Mouse (Mus musculus): ENCODE results near the gene Slc39a11. TPM values are rescaled to one million over a fixed set of nuclear protein-coding genes. Genes with fewer than 3 reads are reported as not detected.

Slc39a11 gene
- total RNA-seq, 2 experiments from 2014 or later = 13.6 to 15.9 TPM

DNA sequence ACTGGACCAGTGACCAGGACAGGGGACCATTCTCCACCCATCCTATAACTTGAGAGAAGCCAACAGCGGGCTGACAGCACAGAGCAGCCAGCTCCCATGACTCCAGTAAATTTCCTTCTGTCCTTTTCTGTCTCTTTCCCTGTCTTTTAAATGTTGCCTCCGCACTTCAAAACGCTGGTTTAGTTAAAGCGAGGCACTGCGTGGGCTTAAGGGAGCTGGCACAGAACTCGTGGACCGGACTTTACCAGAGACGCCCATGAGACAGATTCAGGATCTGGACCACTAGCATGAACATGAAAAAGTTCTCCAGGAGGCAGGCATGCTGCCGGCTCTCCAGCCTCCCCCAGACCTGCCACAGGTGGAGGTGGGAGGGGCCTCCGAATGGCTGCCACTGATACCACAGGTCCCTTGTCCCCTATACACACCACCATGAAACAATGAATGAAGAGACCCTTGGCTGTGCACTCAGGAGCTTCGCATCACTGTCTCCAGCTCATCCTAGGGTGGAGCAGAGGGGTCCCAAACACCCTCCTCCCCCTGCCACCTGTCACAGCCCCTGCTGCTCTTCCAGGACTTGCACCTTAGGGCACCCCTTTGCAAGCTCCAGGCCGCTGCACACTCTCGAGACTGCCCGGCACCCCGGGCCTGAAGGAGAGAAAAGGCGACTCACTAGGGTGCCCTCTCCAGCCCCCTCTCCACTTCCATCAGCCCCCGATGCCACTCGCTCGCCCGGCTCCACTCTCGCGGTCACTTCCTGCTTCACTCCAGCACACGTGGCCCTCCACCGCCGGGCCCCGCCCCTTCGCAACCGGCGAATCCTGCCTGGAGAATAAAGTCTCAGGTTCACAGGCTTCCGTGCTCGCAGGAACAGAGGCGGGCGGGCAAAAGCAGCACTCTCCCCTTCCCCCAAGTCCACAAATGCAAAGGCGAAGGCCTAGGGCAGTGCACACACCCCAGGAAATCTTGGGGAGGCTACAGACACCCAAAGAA is 84.6 kb downstream of the Slc39a11 start:
- DNase-seq (ENCODE audit: low spot score in 2 of 2) = peak; percentile 72 to 76
- intact Hi-C loops (cut with DNase I) = loop anchor here (5.0 kb wide), 1 partner anchor 52 kb away; the partner anchor contains the start of gene Sstr2

DNA sequence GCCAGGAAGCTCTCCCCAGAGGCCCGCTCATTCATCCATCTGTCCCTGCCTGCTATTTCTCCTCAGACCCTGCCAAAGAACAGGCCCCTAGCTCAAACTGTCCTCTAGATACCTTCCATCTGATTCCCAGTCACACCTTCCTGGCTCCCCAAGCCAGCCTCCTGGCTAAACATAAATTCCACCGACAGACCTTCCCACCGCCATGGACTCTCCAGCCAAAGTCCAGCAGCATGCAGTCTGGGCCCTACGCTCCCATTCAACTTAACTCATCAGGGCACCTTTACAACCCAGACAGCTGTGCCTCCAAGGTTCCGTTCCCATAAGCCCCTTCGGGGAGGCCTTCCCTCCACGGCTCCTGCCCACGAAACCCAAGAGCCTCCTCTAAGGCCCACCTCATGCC is 87.6 kb downstream of the Slc39a11 start:
- intact Hi-C loops (cut with DNase I) = no loop called here

DNA sequence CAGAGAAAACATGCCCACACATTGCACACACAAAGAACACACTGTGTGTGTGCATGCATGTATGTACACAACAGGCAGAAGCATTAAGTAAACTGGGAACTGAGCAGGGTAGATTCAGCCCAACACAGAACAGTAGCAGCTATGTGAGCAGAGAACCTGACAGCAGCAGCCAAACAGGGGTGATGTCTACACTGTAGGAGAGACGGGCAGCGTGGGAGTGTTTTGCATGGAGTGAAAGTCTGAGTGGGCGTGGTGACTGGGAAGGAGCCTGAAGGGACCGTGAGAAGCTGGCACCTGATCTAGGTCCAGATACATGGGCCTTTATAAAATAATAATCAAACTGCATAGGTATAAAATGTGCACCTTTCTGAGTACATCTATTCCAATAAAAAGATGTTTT is 89.7 kb downstream of the Slc39a11 start:
- intact Hi-C loops (cut with DNase I) = no loop called here
- DNase-seq (ENCODE audit: low spot score in 2 of 2) = peak; percentile 31 to 45

More for the DNA sequence above, 87.6 kb downstream of the Slc39a11 start:
- no peak for DNase-seq (ENCODE audit: low spot score in 2 of 2)

DNA sequence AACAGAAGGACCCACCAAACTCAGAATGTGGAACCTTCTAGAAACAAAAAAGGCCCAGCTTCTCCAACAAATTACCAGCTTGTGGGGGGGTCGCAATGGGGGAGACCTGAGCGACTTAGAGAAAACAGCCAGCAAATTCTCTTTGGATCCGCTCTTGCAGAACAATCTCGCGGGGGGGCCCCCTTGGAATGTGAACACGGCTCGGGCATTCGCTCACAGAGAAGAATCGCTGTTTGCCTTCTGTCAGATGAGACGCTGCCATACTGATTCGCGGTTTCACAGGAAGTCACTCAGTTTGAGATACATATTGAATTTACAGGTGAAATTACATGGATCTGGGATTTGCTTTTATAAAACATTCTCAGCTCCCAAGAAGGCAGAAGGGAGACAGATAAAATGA is 91.4 kb downstream of the Slc39a11 start:
- no peak for DNase-seq (ENCODE audit: low spot score in 2 of 2)
- intact Hi-C loops (cut with DNase I) = no loop called here

DNA sequence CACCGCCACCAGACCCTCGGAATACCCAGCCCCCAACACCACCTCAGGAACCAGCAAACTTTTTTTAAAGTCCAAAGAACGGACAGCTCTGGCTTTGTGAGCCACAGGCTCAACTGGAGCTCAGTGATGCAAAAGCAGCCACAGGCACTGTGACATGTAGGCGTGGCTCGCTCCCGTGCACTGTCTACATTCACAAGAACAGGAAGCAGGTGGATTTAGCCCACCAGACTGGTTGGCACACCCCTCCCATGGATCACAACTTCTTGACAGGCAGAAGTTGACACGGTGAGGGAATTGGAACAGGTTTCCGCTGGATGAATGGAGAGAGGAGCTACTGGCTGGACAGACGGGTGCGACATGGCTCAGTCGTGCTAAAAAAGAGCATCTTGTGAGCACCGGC is 93.7 kb downstream of the Slc39a11 start:
- DNase-seq (ENCODE audit: low spot score in 2 of 2) = no peak
- intact Hi-C loops (cut with DNase I) = no loop called here

DNA sequence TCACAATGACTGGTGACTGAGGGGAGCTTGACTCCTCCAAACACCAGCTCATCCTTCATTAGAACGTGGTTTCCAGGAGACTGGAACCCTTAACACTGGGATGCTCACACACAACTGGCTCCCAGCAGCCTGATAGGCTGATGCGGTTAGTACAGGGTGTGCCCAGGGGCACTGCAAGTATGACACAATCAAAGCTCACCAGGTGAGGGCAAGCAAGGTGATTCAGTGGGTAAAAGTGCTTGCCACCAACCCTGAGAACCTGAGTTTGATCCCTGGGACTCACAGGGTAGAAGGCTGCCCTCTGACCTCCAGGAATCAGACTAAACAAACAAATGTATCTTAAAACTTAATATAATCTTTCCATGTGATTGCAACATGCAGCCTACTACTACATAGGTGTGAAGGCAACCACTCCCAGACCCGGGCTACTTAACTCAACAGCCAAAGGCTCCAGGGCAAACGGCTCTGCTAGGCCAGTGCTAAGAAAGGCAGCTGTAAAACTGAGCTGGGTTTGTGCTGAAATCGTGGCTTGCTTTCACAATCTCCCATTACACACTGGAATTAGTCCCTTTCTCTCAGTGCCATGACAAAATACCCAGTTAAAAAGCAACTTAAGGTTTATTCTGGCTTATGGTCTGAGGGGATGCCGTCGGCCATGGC is 95.0 kb downstream of the Slc39a11 start:
- intact Hi-C loops (cut with DNase I) = no loop called here
- no peak for DNase-seq (ENCODE audit: low spot score in 2 of 2)

DNA sequence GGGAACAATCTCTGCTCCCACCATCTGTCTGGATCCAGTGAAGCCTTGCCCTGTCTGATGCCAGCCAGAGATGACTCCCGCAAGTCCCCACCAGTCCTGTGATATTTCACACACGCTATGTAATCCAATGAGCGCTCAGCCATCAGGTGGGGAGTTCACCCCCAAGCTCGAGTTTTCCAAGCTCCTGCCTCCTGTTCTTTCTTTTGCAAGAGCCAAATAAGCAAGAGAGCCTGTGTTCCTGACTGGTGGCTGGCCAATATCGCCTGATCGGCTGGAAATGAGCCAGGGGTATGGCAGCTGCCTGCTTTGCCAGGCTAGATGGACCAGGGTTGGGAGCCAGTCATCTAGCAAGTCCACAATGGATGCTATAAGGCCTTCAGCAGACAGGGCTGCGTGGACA is 95.7 kb downstream of the Slc39a11 start:
- intact Hi-C loops (cut with DNase I) = no loop called here
- DNase-seq (ENCODE audit: low spot score in 2 of 2) = no peak

DNA sequence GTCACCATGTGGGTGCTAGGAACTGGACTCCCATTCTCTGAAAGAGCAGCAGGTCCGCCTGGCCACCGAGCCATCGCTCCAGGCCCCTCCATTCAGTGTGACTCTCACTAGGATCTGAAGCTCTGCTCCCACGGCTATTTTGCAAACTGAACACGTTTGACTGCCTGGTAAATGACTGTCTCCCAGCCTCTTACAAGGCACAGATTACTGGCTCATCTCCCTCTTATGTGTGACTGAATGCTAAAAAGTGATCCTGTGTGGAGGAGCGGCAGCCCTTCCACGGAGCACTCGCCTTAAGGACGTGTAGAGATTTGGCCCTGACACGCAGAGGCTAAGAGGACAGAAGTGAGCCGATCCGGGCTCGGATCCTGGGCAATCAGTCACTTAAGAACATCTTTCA is 96.3 kb downstream of the Slc39a11 start:
- peak; percentile 12 to 34 for DNase-seq (ENCODE audit: low spot score in 2 of 2)
- intact Hi-C loops (cut with DNase I) = no loop called here

DNA sequence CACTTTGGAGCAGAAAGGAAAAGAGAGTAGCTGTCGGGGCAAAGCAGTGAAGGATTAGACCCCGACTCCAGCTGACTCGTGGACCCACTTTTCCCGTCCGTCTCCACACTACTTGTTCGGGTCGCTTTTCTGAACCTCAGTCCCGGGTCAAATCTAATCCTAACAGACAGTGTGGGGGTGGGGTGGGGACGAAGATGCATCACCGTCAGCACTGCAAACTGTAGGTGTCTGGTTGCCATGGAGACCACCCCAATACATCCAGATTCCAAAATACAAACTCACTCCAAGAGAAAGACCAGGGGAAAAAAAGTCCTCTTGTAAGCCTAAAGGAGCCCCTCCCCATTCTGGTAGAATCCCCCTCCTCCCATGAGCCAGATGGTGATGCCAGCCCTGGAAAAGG is 97.3 kb downstream of the Slc39a11 start:
- DNase-seq (ENCODE audit: low spot score in 2 of 2) = no peak

DNA sequence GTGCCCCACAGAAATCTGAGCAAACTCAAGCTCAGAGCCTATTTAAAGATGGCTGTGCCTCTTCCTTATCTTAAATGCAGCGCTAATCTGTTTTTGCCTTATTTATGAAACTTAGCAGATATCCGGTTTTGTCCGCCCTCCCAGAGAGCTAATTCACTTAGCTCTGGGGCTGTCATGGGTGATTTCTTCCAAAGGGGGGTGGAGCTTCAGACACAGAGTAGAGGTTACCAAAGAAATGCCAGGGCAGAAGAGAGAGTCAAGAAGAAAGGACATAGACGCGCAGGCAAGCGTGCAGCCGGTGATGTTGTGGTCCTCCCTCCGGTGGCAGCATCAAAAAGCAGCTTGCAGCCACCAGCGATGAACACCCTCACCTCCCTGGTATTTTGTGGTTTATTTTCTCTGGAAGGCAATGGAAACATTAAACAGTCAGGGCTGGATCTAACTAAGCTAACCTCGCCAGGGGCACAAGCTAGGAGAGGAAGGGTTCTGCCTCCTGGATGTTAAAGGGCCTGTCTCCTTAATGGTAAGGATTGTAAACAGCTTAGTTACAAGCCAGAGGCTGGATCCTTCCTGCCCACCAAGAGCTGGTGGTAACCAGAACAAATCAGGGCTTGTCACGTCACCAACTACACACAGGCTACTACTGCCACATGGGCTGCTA is 103.5 kb downstream of the Slc39a11 start:
- DNase-seq (ENCODE audit: low spot score in 2 of 2) = no peak
- intact Hi-C loops (cut with DNase I) = no loop called here

More for the DNA sequence above, 97.3 kb downstream of the Slc39a11 start:
- intact Hi-C loops (cut with DNase I) = no loop called here

DNA sequence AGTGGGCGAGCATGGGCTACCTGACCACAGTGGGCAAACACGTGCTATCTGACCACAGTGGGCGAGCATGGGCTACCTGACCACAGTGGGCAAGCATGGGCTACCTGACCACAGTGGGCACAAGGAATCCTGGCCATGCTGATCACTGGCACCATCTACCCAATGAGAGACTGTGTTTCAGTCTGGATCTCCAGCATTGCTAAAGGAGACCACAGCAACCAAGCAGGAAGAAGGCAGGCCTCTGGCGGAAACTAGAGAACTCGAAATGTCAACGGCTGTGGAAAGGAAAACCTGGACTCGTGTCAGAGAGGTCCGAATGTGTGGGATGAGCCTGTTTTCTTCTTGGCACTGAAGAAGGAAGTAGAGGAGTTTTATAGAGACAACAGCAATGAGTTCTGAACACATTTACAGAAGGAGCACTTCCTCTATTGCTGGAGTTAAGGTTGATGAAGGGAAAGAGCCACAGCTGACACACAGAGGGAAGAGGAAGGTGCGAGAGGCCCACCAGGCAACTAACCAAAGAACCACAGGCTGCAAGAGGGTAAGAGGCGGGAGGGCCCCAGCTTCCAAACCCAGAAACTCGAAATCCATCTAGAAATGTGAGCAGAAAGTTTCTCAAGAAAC is 105.8 kb downstream of the Slc39a11 start:
- DNase-seq (ENCODE audit: low spot score in 2 of 2) = no peak
- intact Hi-C loops (cut with DNase I) = no loop called here

DNA sequence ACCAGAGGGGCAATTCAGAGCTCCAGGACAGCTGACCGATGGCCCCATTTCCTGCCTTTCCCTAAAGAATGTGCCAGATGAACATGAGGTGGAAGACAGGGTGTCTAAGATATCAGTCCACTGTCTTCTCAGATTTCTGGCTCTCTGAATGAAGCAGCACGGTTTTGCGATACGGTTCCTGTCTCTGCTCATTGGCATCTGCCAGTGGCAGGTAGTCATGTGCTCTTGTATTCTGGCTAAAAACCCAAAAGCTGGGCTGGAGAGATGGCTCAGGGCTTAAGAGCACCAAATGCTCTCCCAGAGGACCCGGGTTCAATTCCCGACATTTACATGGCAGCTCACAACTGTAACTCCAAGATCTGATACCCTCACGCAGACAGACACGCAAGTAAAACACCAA is 108.8 kb downstream of the Slc39a11 start:
- intact Hi-C loops (cut with DNase I) = no loop called here
- no peak for DNase-seq (ENCODE audit: low spot score in 2 of 2)

DNA sequence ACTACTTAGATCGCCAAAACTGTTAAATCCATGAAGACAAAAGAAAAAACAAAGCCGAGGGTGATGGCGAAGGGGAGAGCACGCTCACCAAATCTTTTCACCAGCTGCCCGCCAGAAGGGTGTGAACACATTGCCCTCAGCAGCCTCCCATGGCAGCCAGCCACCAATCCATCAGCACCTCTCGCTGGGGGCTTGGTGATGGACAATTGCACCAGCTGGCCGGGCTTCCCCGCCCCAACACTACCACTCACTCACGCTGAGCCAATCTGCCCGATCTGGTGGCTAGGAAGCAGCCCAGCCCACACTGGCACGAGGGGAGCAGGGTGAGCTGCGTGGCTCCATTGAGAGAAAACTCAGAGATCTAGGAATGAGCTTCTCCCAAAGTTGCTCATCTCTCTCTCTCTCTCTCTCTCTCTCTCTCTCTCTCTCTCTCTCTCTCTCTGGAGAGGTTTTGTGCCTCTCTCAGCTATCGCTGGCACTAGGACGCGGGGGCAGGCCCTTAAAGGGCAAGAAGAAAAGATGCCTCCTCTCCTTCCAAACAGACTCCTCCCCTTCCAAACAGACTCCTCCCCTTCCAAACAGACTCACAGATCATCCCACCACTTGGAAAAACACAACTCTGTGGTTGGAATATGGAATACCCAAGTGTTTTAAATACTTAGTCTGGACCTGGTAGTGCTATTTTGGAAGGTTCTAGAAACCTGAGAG is 110.2 kb downstream of the Slc39a11 start:
- DNase-seq (ENCODE audit: low spot score in 2 of 2) = peak; percentile 28 to 52
- intact Hi-C loops (cut with DNase I) = no loop called here

DNA sequence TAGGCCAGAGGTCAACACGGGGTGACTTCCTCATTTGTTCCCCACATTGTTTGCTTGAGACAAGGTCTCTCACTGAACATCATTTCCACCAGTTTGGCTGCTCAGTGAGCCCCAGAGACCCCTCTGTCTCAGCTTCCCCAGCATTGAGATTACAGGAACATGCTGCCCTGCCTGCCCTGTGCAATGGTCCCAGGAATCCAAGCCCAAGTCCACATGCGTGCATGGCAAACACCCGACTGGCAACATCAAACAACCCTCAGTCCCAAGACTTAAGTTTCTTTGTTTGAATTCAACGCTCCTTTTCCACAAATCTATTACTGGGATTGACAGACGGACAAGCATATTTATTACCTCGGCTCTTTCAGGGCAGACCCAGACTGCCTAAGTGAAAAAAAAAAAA is 110.8 kb downstream of the Slc39a11 start:
- intact Hi-C loops (cut with DNase I) = no loop called here
- no peak for DNase-seq (ENCODE audit: low spot score in 2 of 2)

DNA sequence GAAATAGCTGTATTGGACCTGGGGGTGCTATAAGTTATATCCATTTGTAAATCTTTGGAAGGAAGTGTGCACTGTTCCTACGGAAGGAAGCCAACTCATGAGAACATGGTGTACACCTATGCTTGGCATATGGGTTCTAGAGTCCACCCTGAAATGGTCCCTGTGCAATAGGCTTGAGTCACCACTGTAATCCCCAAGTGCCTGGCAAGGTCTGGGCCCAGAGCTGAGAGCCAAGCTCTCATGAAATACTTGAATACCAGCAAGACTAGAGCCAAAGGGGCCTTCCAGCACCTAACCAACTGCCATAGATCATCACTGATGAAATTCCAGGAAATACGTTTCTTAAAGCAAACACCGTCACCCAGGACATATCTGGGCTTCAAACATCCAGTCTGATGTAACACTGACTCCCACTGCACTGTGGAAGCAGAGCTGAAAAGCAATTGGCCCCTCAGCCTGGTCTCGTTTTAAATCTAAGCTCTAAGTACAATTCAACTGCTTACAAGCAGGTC is 111.4 kb downstream of the Slc39a11 start:
- intact Hi-C loops (cut with DNase I) = no loop called here
- no peak for DNase-seq (ENCODE audit: low spot score in 2 of 2)

DNA sequence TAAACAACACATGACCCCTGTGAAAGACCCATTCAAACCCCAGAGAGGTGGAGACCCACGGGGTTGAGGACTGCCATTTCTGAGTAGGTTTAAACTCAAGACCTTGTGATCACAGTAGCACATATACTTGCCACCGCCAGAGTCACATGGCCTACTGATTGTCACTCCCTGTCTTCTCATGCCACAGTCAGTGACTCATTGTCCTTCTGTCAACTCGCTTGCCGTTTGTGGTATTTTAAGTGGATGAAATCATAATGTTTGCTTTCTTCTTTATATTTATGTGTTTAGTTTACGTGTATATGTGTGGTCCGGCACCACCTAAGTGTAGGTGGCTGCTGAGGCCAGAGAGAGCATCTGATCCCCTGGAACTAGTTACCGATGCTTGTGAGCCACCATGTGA is 112.2 kb downstream of the Slc39a11 start:
- DNase-seq (ENCODE audit: low spot score in 2 of 2) = no peak
- intact Hi-C loops (cut with DNase I) = no loop called here

DNA sequence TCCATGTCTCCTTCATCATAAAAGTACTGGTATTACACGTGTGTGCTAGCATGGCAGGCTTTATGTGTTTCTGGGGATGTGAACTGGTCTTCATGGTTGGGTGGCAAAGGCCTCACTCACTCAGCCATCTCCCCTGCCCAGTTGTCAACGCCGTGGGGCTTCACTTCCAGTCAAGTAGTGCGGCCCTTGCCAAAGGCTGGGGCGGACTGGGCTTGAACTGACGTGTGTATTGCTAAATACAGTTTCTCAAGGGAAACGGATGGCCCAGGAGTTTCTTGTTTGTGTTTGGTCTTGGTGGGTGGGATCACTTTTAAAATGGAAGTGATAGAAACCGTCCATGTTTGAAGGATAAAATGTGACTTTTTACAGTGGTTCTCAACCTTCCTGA is 112.7 kb downstream of the Slc39a11 start:
- DNase-seq (ENCODE audit: low spot score in 2 of 2) = no peak
- intact Hi-C loops (cut with DNase I) = no loop called here

DNA sequence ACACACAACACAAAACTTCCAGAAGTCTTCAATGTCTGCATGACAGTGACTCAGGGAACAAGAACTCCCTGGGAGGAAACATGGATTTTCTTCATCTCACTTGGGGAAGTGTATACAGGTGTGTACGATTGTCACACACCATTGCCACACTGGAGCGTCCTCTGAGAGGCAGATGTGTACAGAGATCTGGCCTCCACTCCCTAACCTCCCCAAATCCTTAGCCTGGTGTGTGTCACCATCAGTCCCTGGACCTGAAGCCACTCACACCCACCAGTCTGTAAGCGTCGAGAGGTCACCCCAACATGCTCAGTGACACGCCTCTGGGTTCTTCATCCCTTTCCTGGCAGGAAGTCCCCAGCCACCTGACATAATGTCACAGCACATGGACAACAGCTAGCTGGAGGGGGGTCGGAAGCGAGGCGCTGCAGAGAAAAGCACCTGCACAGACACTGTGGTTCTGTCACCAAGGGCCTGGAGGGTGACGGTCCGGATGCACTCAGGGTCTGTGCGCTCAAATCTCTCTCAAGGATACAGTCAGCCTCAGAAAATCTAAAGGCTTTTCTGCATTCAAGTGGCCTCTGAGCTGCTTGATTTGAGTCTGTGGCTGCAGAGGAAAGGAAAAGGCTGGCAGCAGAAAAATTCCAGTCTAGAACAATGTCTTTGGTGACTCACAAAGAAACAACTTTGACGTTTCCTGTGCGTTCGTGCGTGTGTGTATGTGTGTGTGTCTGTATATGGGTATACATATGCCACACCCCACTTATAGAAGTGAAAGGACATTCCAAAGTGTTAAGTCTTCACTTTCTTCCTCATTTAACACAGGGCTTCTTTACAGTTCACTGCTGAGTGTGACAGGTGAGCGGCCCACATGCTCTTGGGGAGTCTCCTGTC is 113.3 kb downstream of the Slc39a11 start:
- DNase-seq (ENCODE audit: low spot score in 2 of 2) = no peak
- intact Hi-C loops (cut with DNase I) = no loop called here

Data from left cerebral cortex, postnatal 36 days (tissue).